Mouse (Mus musculus) neural tube, embryonic 14.5 days (tissue): ENCODE measurements at regions not wholly inside any gene's neighbourhood (a gene's known extent, or its start where the extent isn't known, plus 50 kb on each side); places are given as distances from the start of the nearest gene placed in this dataset.

Experiments used
- ATAC-seq: fragments of 200-750 bp; cut with Nextera tagmentation; 2 replicates; pipeline ENCODE4 v1.8.0; 2017; ENCODE audit warnings: low read depth, mild to moderate bottlenecking, moderate TSS enrichment, moderate library complexity
- H3K27ac ChIP-seq: fragments of 300-500 bp; sonication (generic); 2 replicates; pipeline ENCODE4 v1.5.1; 2014; ENCODE audit warnings: low read depth, mild to moderate bottlenecking, control low read depth, low read length, moderate library complexity, mixed read lengths
- H3K27me3 ChIP-seq: fragments of 300-500 bp; sonication (generic); 2 replicates; pipeline ENCODE4 v1.6.1; 2014; ENCODE audit warnings: low read length; ENCODE audit not compliant: control insufficient read depth, insufficient read depth
- H3K36me3 ChIP-seq: fragments of 300-500 bp; sonication (generic); 2 replicates; pipeline ENCODE4 v1.6.1; 2014; ENCODE audit warnings: low read length, mixed read lengths; ENCODE audit not compliant: control insufficient read depth, insufficient read depth
- H3K4me1 ChIP-seq: fragments of 300-500 bp; sonication (generic); 2 replicates; pipeline ENCODE4 v1.6.1; 2014; ENCODE audit warnings: low read length; ENCODE audit not compliant: control insufficient read depth, insufficient read depth
- H3K4me2 ChIP-seq: fragments of 300-500 bp; sonication (generic); 2 replicates; pipeline ENCODE4 v1.6.1; 2014; ENCODE audit warnings: mild to moderate bottlenecking, low read depth, low read length, control low read depth
- H3K4me3 ChIP-seq: fragments of 300-500 bp; sonication (generic); 2 replicates; pipeline ENCODE4 v1.5.1; 2014; ENCODE audit warnings: low read depth, low read length, control low read depth, mixed read lengths
- H3K9ac ChIP-seq: fragments of 300-500 bp; sonication (generic); replicated peaks from 2 replicates; pipeline ENCODE4 v1.6.1; 2014; ENCODE audit warnings: low read depth, mild to moderate bottlenecking, control low read depth, low read length, mixed read lengths
- H3K9me3 ChIP-seq: fragments of 300-500 bp; sonication (generic); 2 replicates; pipeline ENCODE4 v1.6.1; 2016; ENCODE audit warnings: low read length; ENCODE audit not compliant: control insufficient read depth
- WGBS: fragments of 180-500 bp; shearing (Covaris S2); extraction: QIAGEN DNeasy Blood & Tissue Kit; methylation state at CpG from one replicate; pipeline ENCODE4 v1.1.7; 2014; 5-methylcytosine and 5-hydroxymethylcytosine counted together

- Histone ChIP-seq H3K4me1 (no peaks in the 10 kb centered on the region), H3K36me3 (no peaks in the 10 kb centered on the region), H3K27me3 (no peaks in the 10 kb centered on the region), H3K9ac (no peak overlapping the region), H3K9me3 (no peaks in the 10 kb centered on the region), H3K27ac (no peak overlapping the region), H3K4me3 (no peak overlapping the region), H3K4me2 (no peak overlapping the region)
- ATAC-seq = no peak
- 80% methylated on average over 13 of the region's 13 CpGs for WGBS
These were observed 60.5 kb downstream of the Uqcrfs1 start for GRCm38 (mm10) chr13:30484527-30485185.

- Histone ChIP-seq H3K36me3 (no peaks in the 10 kb centered on the region), H3K9ac (no peak overlapping the region), H3K9me3 (no peaks in the 10 kb centered on the region), H3K4me2 (no peak overlapping the region), H3K4me1 (no peaks in the 10 kb centered on the region), H3K4me3 (no peak overlapping the region), H3K27ac (no peak overlapping the region), H3K27me3 (no peaks in the 10 kb centered on the region)
- 21% methylated on average over 6 of the region's 6 CpGs for WGBS
- peak; percentile 54 for ATAC-seq
These were observed 66.0 kb downstream of the Uqcrfs1 start for GRCm38 (mm10) chr13:30479128-30479666.

- Histone ChIP-seq H3K27ac (no peak overlapping the region), H3K4me2 (no peak overlapping the region), H3K4me3 (no peak overlapping the region), H3K9ac (no peak overlapping the region), H3K27me3 (no peaks in the 10 kb centered on the region), H3K9me3 (no peaks in the 10 kb centered on the region), H3K4me1 (no peaks in the 10 kb centered on the region), H3K36me3 (no peaks in the 10 kb centered on the region)
- no peak for ATAC-seq
- WGBS = 51% methylated on average over 2 of the region's 2 CpGs
These were observed 66.6 kb downstream of the Uqcrfs1 start for GRCm38 (mm10) chr13:30478556-30478955.

GRCm38 (mm10) chr13:30471300-30471699, 73.9 kb downstream of the Uqcrfs1 start:
- H3K27ac ChIP-seq = no peak overlapping the region
- H3K9me3 ChIP-seq = no peaks in the 10 kb centered on the region
- H3K4me2 ChIP-seq = no peak overlapping the region
- H3K4me3 ChIP-seq = no peak overlapping the region
- H3K36me3 ChIP-seq = no peaks in the 10 kb centered on the region
- no peak overlapping the region for H3K9ac ChIP-seq
- no peaks in the 10 kb centered on the region for H3K4me1 ChIP-seq
- no peak for ATAC-seq
- 83% methylated on average over 5 of the region's 5 CpGs for WGBS
- no peaks in the 10 kb centered on the region for H3K27me3 ChIP-seq

- no peaks in the 10 kb centered on the region for H3K4me1 ChIP-seq
- no peaks in the 10 kb centered on the region for H3K27me3 ChIP-seq
- H3K27ac ChIP-seq = no peak overlapping the region
- no peaks in the 10 kb centered on the region for H3K36me3 ChIP-seq
- H3K9ac ChIP-seq = no peak overlapping the region
- no peak overlapping the region for H3K4me2 ChIP-seq
- 83% methylated on average over 1 of the region's 1 CpGs for WGBS
- ATAC-seq = no peak
- no peak overlapping the region for H3K4me3 ChIP-seq
- no peaks in the 10 kb centered on the region for H3K9me3 ChIP-seq
These were observed 78.1 kb downstream of the Uqcrfs1 start for GRCm38 (mm10) chr13:30467104-30467503.

- Histone ChIP-seq H3K27ac (no peak overlapping the region), H3K4me2 (no peak overlapping the region), H3K9ac (no peak overlapping the region), H3K9me3 (no peaks in the 10 kb centered on the region), H3K27me3 (no peaks in the 10 kb centered on the region), H3K36me3 (no peaks in the 10 kb centered on the region), H3K4me3 (no peak overlapping the region), H3K4me1 (no peaks in the 10 kb centered on the region)
- no peak for ATAC-seq
- WGBS = 37% methylated on average over 5 of the region's 5 CpGs
These were observed 79.7 kb downstream of the Uqcrfs1 start for GRCm38 (mm10) chr13:30465439-30465838.

- Histone ChIP-seq H3K4me2 (no peak overlapping the region), H3K36me3 (no peaks in the 10 kb centered on the region), H3K4me1 (no peaks in the 10 kb centered on the region), H3K9me3 (no peaks in the 10 kb centered on the region), H3K4me3 (no peak overlapping the region), H3K27ac (no peak overlapping the region), H3K27me3 (no peaks in the 10 kb centered on the region), H3K9ac (no peak overlapping the region)
- 66% methylated on average over 8 of the region's 8 CpGs for WGBS
- no peak for ATAC-seq
These were observed 89.9 kb downstream of the Uqcrfs1 start for GRCm38 (mm10) chr13:30455278-30455681.

- Histone ChIP-seq H3K9me3 (no peaks in the 10 kb centered on the region), H3K9ac (no peak overlapping the region), H3K27ac (no peak overlapping the region), H3K27me3 (no peaks in the 10 kb centered on the region), H3K4me3 (no peak overlapping the region), H3K36me3 (no peaks in the 10 kb centered on the region), H3K4me2 (no peak overlapping the region), H3K4me1 (no peaks in the 10 kb centered on the region)
- 71% methylated on average over 2 of the region's 2 CpGs for WGBS
- ATAC-seq = no peak
These were observed 93.0 kb downstream of the Uqcrfs1 start for GRCm38 (mm10) chr13:30452126-30452525.

- no peaks in the 10 kb centered on the region for H3K27me3 ChIP-seq
- no peak overlapping the region for H3K4me3 ChIP-seq
- no peaks in the 10 kb centered on the region for H3K4me1 ChIP-seq
- ATAC-seq = no peak
- H3K9me3 ChIP-seq = no peaks in the 10 kb centered on the region
- H3K27ac ChIP-seq = no peak overlapping the region
- 94% methylated on average over 4 of the region's 4 CpGs for WGBS
- H3K4me2 ChIP-seq = no peak overlapping the region
- H3K36me3 ChIP-seq = no peaks in the 10 kb centered on the region
- H3K9ac ChIP-seq = no peak overlapping the region
These were observed 96.3 kb downstream of the Uqcrfs1 start for GRCm38 (mm10) chr13:30448895-30449294.
